Mouse (Mus musculus): Measurements from ENCODE around the gene Il6ra. TPM values are rescaled to one million over a fixed set of nuclear protein-coding genes. Genes with fewer than 3 reads are reported as not detected.

Il6ra gene
- polyA plus RNA-seq, 1 experiment = not detected

DNA sequence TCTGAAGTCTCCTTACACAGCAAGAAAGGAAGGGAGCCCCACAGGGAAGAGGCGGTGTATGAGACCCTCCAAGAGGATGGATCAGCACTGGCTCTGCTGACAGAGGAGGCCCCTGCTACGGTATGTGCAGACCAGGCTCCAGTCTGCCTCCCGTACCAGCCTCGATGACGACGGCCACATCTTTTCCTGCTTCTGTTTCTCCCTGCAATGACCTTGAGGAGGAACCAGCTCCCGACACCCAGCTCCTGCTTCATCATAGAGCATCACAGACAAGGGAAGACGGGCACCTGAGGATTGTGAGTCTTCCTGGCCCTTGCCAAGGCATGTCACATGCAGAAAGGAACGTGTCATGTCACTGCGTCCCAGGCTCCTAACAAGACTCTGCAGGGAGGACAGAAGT, 15.0 kb downstream of the Il6ra start:
- Histone ChIP-seq H3K27ac (ENCODE audit: insufficient read depth, low read depth, low read length) (no peak overlapping the region), H3K4me3 (ENCODE audit: insufficient read depth, low read depth, low read length) (no peak overlapping the region), H3K4me1 (ENCODE audit: control insufficient read depth, insufficient read depth, low read length) (peaks cover 7% of the 10 kb centered on the region; the same call in 1 of the 2 replicates)
- 89% methylated on average over 10 of the region's 10 CpGs for WGBS
- TF ChIP-seq CTCF (IDR thresholded peaks at IDR 0.05; ENCODE audit: insufficient read depth, low read depth, low read length) (no peak), POLR2A (IDR thresholded peaks at IDR 0.05; ENCODE audit: insufficient read depth, low read depth, low read length) (no peak)

DNA sequence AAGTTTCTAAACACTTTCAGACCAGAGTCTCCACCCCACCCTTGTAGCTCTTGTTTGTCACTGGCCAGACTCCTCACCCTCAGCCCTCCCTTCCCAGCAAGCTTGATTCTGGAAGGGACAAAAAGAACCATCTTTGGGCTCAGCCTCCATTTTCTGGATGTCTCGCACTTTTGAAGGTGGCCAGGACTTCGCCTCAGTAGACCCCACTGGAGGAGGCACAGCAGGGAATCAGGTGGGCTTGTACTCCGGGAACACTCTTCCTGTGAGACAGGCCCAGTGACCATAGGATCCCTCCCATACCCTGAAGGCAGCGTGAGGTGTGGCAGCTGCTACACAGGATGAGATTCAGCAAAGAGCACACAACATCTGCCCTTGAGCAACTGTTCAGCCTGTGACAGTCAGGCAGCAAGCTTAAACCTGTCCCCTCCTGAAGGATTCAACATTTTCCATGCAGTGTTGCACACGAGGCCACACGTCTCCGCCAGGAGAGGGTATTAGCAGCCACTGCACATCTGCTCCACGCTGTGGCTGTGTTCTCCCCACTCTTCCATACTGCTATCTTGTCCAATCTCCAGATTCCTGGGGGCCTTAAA, 15.7 kb downstream of the Il6ra start:
- TF ChIP-seq CTCF (IDR thresholded peaks at IDR 0.05; ENCODE audit: insufficient read depth, low read depth, low read length) (no peak), POLR2A (IDR thresholded peaks at IDR 0.05; ENCODE audit: insufficient read depth, low read depth, low read length) (no peak)
- 83% methylated on average over 8 of the region's 8 CpGs for WGBS
- no peak overlapping the region for H3K4me3 ChIP-seq (ENCODE audit: insufficient read depth, low read depth, low read length)
- no peak overlapping the region for H3K27ac ChIP-seq (ENCODE audit: insufficient read depth, low read depth, low read length)
- peaks cover 7% of the 10 kb centered on the region; the same call in 1 of the 2 replicates for H3K4me1 ChIP-seq (ENCODE audit: control insufficient read depth, insufficient read depth, low read length)

DNA sequence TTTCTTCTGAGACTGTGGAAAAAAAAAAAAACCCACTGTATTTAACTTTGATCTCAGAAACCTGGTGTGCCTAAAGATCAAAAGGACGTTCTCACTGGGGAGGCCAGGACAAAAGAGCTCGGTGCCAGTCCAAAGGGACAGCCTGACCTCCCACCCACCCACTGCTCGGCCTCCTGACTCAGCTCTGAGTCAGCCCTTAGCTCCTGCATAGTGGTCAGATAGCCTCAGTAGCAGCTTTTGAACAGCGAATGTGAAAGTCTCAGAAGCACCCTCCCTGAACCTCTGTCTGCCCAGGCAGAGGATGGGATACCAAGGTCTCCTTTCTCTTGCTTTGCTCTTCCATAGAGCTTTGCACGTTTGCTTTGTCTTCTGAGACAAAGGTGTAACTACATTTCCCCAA, 16.4 kb downstream of the Il6ra start:
- H3K4me3 ChIP-seq (ENCODE audit: insufficient read depth, low read depth, low read length) = no peak overlapping the region
- no peak for TF ChIP-seq CTCF (IDR thresholded peaks at IDR 0.05; ENCODE audit: insufficient read depth, low read depth, low read length)
- TF ChIP-seq POLR2A (IDR thresholded peaks at IDR 0.05; ENCODE audit: insufficient read depth, low read depth, low read length) = no peak
- peaks cover 7% of the 10 kb centered on the region; the same call in 1 of the 2 replicates for H3K4me1 ChIP-seq (ENCODE audit: control insufficient read depth, insufficient read depth, low read length)
- WGBS = 41% methylated on average over 5 of the region's 5 CpGs
- H3K27ac ChIP-seq (ENCODE audit: insufficient read depth, low read depth, low read length) = no peak overlapping the region

DNA sequence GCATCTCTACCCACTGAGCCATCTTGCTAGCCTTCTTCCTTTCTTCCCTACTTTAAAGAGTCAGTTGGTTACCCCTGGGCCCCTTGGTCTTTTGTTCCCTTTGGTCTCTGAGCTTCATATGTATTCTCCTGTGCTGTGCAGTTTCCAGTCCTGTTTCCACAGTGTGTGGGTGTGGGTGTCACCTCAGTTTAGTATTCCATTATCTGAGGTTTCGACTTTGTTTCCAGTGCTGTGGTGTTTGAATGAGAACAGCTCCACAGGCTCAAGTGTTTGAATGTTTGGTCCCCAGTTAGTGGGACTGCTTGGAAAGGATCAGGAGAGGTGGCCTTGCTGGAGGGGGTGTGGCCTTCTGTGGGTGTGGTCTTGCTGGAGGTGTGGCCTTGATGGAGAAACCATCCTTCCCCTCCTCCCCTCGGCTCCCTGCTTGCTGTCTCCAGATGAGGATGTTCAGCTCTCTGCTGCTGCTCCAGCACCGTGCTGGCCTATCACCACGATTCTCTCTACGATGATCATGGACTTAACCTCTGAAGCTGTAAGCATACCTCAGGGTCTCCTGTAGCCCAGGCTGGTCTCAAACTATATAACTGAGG, 20.4 kb downstream of the Il6ra start:
- 77% methylated on average over 5 of the region's 5 CpGs for WGBS
- H3K4me3 ChIP-seq (ENCODE audit: insufficient read depth, low read depth, low read length) = no peak overlapping the region
- no peak overlapping the region for H3K27ac ChIP-seq (ENCODE audit: insufficient read depth, low read depth, low read length)
- peaks cover 7% of the 10 kb centered on the region; the same call in 1 of the 2 replicates for H3K4me1 ChIP-seq (ENCODE audit: control insufficient read depth, insufficient read depth, low read length)
- TF ChIP-seq POLR2A (IDR thresholded peaks at IDR 0.05; ENCODE audit: insufficient read depth, low read depth, low read length) = no peak
- TF ChIP-seq CTCF (IDR thresholded peaks at IDR 0.05; ENCODE audit: insufficient read depth, low read depth, low read length) = no peak

DNA sequence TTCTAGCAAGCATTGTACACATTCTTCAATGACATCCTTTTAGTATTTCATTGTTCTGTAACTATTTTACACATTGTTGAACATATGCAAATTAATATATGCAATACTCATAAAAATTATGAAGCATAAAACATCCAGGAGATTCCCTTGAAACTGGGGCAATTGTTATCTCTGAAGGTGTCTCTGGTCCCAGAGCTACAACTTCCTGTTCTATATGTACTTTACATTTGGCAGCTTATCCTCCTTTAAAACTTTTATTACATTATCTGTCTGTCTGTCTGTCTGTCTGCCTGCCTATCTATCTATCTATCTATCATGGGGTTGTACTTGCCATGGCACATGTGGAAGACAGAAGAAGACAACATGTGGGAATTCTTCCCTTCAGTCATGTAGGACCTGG, 21.3 kb downstream of the Il6ra start:
- Histone ChIP-seq H3K4me1 (ENCODE audit: control insufficient read depth, insufficient read depth, low read length) (peaks cover 7% of the 10 kb centered on the region; the same call in 1 of the 2 replicates), H3K4me3 (ENCODE audit: insufficient read depth, low read depth, low read length) (no peak overlapping the region), H3K27ac (ENCODE audit: insufficient read depth, low read depth, low read length) (no peak overlapping the region)
- TF ChIP-seq CTCF (IDR thresholded peaks at IDR 0.05; ENCODE audit: insufficient read depth, low read depth, low read length) = no peak
- TF ChIP-seq POLR2A (IDR thresholded peaks at IDR 0.05; ENCODE audit: insufficient read depth, low read depth, low read length) = no peak

DNA sequence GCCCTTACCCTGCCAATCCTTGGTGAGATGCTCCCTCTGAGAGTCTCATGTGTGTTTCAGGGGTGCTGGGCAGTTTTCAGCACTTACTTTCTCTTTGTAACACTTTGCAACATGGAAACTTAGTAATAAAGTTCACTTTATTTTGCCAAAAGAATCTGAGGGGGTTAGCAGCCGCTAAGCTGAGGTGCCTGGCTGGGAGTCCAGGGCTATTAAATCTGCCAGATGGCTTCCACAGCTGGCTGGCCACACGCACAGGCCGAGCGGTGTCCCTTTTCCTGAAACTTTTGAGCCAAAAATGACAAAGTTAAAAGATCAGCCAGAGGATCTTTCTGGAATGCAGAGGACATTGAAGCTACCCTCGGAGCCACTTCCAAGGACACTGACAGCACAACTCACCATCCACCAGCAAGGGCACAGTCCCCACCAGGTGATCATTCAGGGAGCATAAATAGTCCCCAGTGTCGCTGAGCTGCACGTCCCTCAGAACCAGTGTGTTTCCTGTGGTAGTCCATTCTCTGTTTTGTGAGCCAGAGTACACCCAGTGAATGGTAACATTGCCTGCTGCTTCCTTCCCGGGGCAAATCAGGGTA, 23.1 kb downstream of the Il6ra start:
- 70% methylated on average over 8 of the region's 8 CpGs for WGBS
- TF ChIP-seq CTCF (IDR thresholded peaks at IDR 0.05; ENCODE audit: insufficient read depth, low read depth, low read length) = no peak
- TF ChIP-seq POLR2A (IDR thresholded peaks at IDR 0.05; ENCODE audit: insufficient read depth, low read depth, low read length) = no peak

DNA sequence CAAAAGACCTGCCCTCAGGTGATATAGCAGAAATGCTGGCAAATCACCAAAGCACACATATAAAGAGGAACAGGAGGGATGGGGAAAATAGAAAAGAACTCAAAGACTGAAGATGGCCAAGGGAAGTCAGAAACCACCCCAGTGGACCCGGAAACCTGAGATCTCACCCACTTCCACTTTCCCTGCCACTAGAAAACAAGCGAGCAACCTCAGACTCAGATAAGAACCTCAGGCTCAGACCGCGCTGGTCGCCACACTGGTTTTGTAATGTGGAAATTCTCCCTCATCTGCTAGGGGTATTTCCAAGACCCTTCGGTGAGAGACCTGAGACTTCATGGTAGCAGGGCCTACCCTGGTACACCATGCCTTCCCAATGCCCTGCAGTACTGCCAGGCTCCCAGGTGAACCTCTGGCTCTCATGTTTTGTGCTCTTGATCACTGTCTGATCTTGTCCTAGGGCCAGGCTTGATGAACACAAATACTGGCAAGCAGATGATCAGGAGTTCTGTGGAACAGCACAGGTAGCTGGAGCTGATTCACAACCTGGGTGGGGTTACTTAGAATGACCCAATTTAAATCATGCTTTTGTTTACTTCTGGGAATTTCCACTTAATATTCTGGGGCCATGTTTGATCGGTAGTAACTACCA, 25.3 kb downstream of the Il6ra start:
- Histone ChIP-seq H3K4me3 (ENCODE audit: insufficient read depth, low read depth, low read length) (no peak overlapping the region), H3K27ac (ENCODE audit: insufficient read depth, low read depth, low read length) (no peak overlapping the region), H3K4me1 (ENCODE audit: control insufficient read depth, insufficient read depth, low read length) (no peaks in the 10 kb centered on the region)
- 93% methylated on average over 7 of the region's 7 CpGs for WGBS
- TF ChIP-seq POLR2A (IDR thresholded peaks at IDR 0.05; ENCODE audit: insufficient read depth, low read depth, low read length) = no peak
- no peak for TF ChIP-seq CTCF (IDR thresholded peaks at IDR 0.05; ENCODE audit: insufficient read depth, low read depth, low read length)

More for the DNA sequence above, 23.1 kb downstream of the Il6ra start:
- Histone ChIP-seq H3K4me1 (ENCODE audit: control insufficient read depth, insufficient read depth, low read length) (no peaks in the 10 kb centered on the region), H3K27ac (ENCODE audit: insufficient read depth, low read depth, low read length) (no peak overlapping the region), H3K4me3 (ENCODE audit: insufficient read depth, low read depth, low read length) (no peak overlapping the region)

DNA sequence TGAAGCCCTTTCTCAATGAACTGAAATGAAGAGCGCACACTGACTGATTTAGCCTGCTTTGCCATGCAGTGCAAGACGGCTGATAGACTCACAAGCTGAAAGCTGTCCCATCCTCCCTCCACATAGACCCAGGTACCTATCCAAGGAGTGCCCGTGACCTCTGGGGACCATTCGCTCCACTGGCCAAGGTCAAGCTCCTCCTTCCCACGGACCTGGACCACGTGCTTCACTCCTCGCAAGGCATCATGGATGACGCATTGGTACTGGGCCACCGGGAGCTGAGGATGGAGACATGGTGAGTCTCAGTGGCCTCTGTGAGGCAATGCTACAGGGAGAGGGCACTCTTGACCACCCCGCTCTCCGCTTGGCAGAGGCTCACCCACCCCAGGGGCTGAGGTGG, 27.2 kb downstream of the Il6ra start:
- H3K4me3 ChIP-seq (ENCODE audit: insufficient read depth, low read depth, low read length) = no peak overlapping the region
- TF ChIP-seq CTCF (IDR thresholded peaks at IDR 0.05; ENCODE audit: insufficient read depth, low read depth, low read length) (no peak), POLR2A (IDR thresholded peaks at IDR 0.05; ENCODE audit: insufficient read depth, low read depth, low read length) (no peak)
- no peak overlapping the region for H3K27ac ChIP-seq (ENCODE audit: insufficient read depth, low read depth, low read length)
- no peaks in the 10 kb centered on the region for H3K4me1 ChIP-seq (ENCODE audit: control insufficient read depth, insufficient read depth, low read length)
- WGBS = 96% methylated on average over 11 of the region's 11 CpGs

DNA sequence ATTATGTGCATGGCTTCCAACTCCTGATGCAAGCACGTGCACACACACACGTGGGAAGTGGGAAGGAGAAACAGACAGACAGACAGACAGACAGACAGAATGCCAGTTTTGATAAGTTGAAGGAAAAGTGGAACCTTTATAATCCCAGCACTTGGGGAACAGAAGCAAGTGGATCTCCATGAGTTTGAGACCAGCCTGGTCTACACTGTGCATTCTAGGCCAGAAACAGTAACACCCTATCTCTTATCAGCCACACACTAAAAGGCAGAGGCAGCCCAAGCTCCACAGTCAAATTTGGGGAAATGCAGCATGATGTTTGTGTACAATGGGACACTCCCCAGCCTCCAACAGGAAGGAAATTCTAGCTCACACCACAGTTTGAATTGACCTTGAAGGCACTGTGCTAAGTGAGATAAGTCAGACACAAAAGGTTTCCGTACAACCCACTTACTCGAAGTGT, 29.4 kb downstream of the Il6ra start:
- 85% methylated on average over 4 of the region's 4 CpGs for WGBS
- no peak for TF ChIP-seq CTCF (IDR thresholded peaks at IDR 0.05; ENCODE audit: insufficient read depth, low read depth, low read length)
- no peak for TF ChIP-seq POLR2A (IDR thresholded peaks at IDR 0.05; ENCODE audit: insufficient read depth, low read depth, low read length)

More for the DNA sequence above, 29.4 kb downstream of the Il6ra start:
- no peak overlapping the region for H3K4me3 ChIP-seq (ENCODE audit: insufficient read depth, low read depth, low read length)
- H3K27ac ChIP-seq (ENCODE audit: insufficient read depth, low read depth, low read length) = no peak overlapping the region
- no peaks in the 10 kb centered on the region; the same call in 1 of the 2 replicates for H3K4me1 ChIP-seq (ENCODE audit: control insufficient read depth, insufficient read depth, low read length)

Data from olfactory bulb, adult 2 months (tissue).